Mouse (Mus musculus): ENCODE measurements at regions not wholly inside any gene's neighbourhood (a gene's known extent, or its start where the extent isn't known, plus 50 kb on each side); places are given as distances from the start of the nearest gene placed in this dataset.

- ATAC-seq (ENCODE audit: low FRiP score) (no peak), DNase-seq (ENCODE audit: low spot score, missing footprints) (no peak)
- WGBS = 85% methylated on average over 2 of the region's 2 CpGs
- no peaks in the 10 kb centered on the region for H3K36me3 ChIP-seq (ENCODE audit: control insufficient read depth, insufficient read depth, low read length)
- H3K9ac ChIP-seq (ENCODE audit: low read length) = no peak overlapping the region
- H3K4me1 ChIP-seq (ENCODE audit: control insufficient read depth, insufficient read depth, low read length) = no peaks in the 10 kb centered on the region
- no peak overlapping the region for H3K4me2 ChIP-seq
- no peak overlapping the region for H3K4me3 ChIP-seq (ENCODE audit: low read depth, low read length)
- no peak overlapping the region for H3K27ac ChIP-seq (ENCODE audit: low read depth, low read length)
- no peaks in the 10 kb centered on the region for H3K9me3 ChIP-seq (ENCODE audit: control insufficient read depth, low read length)
- no peaks in the 10 kb centered on the region for H3K27me3 ChIP-seq (ENCODE audit: control insufficient read depth, insufficient read depth, low read length)
These were observed 408.7 kb upstream of the Cnksr2 start for GRCm38 (mm10) chrX:158451792-158452191.

GRCm38 (mm10) chrX:158423554-158424258, 380.6 kb upstream of the Cnksr2 start:
- DNase-seq (ENCODE audit: low spot score, missing footprints) (no peak), ATAC-seq (ENCODE audit: low FRiP score) (0 out of 2 replicates have a peak, but pooled peaks have one; percentile 48)
- H3K27ac ChIP-seq (ENCODE audit: low read depth, low read length) = no peak overlapping the region
- no peak overlapping the region for H3K9ac ChIP-seq (ENCODE audit: low read length)
- no peak overlapping the region for H3K4me2 ChIP-seq
- WGBS = 64% methylated on average over 2 of the region's 2 CpGs
- H3K4me3 ChIP-seq (ENCODE audit: low read depth, low read length) = no peak overlapping the region
- no peaks in the 10 kb centered on the region for H3K9me3 ChIP-seq (ENCODE audit: control insufficient read depth, low read length)
- no peaks in the 10 kb centered on the region for H3K27me3 ChIP-seq (ENCODE audit: control insufficient read depth, insufficient read depth, low read length)
- no peaks in the 10 kb centered on the region for H3K4me1 ChIP-seq (ENCODE audit: control insufficient read depth, insufficient read depth, low read length)
- H3K36me3 ChIP-seq (ENCODE audit: control insufficient read depth, insufficient read depth, low read length) = no peaks in the 10 kb centered on the region

- H3K4me3 ChIP-seq (ENCODE audit: low read depth, low read length) = no peak overlapping the region
- no peaks in the 10 kb centered on the region for H3K9me3 ChIP-seq (ENCODE audit: control insufficient read depth, low read length)
- DNase-seq (ENCODE audit: low spot score, missing footprints) (no peak), ATAC-seq (ENCODE audit: low FRiP score) (no peak)
- H3K4me1 ChIP-seq (ENCODE audit: control insufficient read depth, insufficient read depth, low read length) = no peaks in the 10 kb centered on the region
- H3K4me2 ChIP-seq = no peak overlapping the region
- no peak overlapping the region for H3K27ac ChIP-seq (ENCODE audit: low read depth, low read length)
- no peaks in the 10 kb centered on the region for H3K27me3 ChIP-seq (ENCODE audit: control insufficient read depth, insufficient read depth, low read length)
- H3K36me3 ChIP-seq (ENCODE audit: control insufficient read depth, insufficient read depth, low read length) = no peaks in the 10 kb centered on the region
- 88% methylated on average over 4 of the region's 4 CpGs for WGBS
- H3K9ac ChIP-seq (ENCODE audit: low read length) = no peak overlapping the region
These were observed 351.2 kb upstream of the Cnksr2 start for GRCm38 (mm10) chrX:158394184-158394894.

- Histone ChIP-seq H3K9me3 (ENCODE audit: control insufficient read depth, low read length) (no peaks in the 10 kb centered on the region), H3K36me3 (ENCODE audit: control insufficient read depth, insufficient read depth, low read length) (no peaks in the 10 kb centered on the region), H3K9ac (ENCODE audit: low read length) (no peak overlapping the region), H3K27ac (ENCODE audit: low read depth, low read length) (no peak overlapping the region), H3K4me2 (no peak overlapping the region), H3K27me3 (ENCODE audit: control insufficient read depth, insufficient read depth, low read length) (no peaks in the 10 kb centered on the region), H3K4me1 (ENCODE audit: control insufficient read depth, insufficient read depth, low read length) (no peaks in the 10 kb centered on the region), H3K4me3 (ENCODE audit: low read depth, low read length) (no peak overlapping the region)
- ATAC-seq (ENCODE audit: low FRiP score) (no peak), DNase-seq (ENCODE audit: low spot score, missing footprints) (no peak)
- 86% methylated on average over 4 of the region's 4 CpGs for WGBS
These were observed 332.7 kb upstream of the Cnksr2 start for GRCm38 (mm10) chrX:158375791-158376190.

GRCm38 (mm10) chrX:158373219-158373618, 330.1 kb upstream of the Cnksr2 start:
- Histone ChIP-seq H3K9ac (ENCODE audit: low read length) (no peak overlapping the region), H3K4me1 (ENCODE audit: control insufficient read depth, insufficient read depth, low read length) (no peaks in the 10 kb centered on the region), H3K4me3 (ENCODE audit: low read depth, low read length) (no peak overlapping the region), H3K36me3 (ENCODE audit: control insufficient read depth, insufficient read depth, low read length) (no peaks in the 10 kb centered on the region), H3K9me3 (ENCODE audit: control insufficient read depth, low read length) (no peaks in the 10 kb centered on the region), H3K27me3 (ENCODE audit: control insufficient read depth, insufficient read depth, low read length) (no peaks in the 10 kb centered on the region), H3K4me2 (no peak overlapping the region), H3K27ac (ENCODE audit: low read depth, low read length) (no peak overlapping the region)
- no peak for ATAC-seq (ENCODE audit: low FRiP score)
- WGBS = 82% methylated on average over 2 of the region's 2 CpGs
- no peak for DNase-seq (ENCODE audit: low spot score, missing footprints)
